Mouse (Mus musculus): ENCODE measurements at regions not wholly inside any gene's neighbourhood (a gene's known extent, or its start where the extent isn't known, plus 50 kb on each side); places are given as distances from the start of the nearest gene placed in this dataset.

GRCm38 (mm10) chr9:86061230-86061629 lies 219.1 kb downstream of the Tpbg start:
- TF ChIP-seq CTCF (IDR thresholded peaks at IDR 0.05; ENCODE audit: borderline replicate concordance, insufficient read depth, low read depth, low read length) (no peak), POLR2A (IDR thresholded peaks at IDR 0.05; ENCODE audit: borderline replicate concordance, insufficient read depth, low read length) (no peak)

All from cerebellum, adult 2 months (tissue).